Mouse (Mus musculus) hindbrain, embryonic 16.5 days (tissue): ENCODE results near the gene Pitx3. TPM values are rescaled to one million over a fixed set of nuclear protein-coding genes. Genes with fewer than 3 reads are reported as not detected.

Source experiments
- ATAC-seq: fragments of 200-750 bp; cut with Nextera tagmentation; 2 replicates; pipeline ENCODE4 v1.8.0; 2017; ENCODE audit warnings: moderate TSS enrichment, moderate library complexity
- H3K27ac ChIP-seq: fragments of 300-500 bp; sonication (generic); 2 replicates; pipeline ENCODE4 v1.5.1; 2014; ENCODE audit warnings: low read depth, mild to moderate bottlenecking, control low read depth, low read length, moderate library complexity
- H3K27me3 ChIP-seq: fragments of 300-500 bp; sonication (generic); replicated peaks from 2 replicates; pipeline ENCODE4 v1.6.1; 2014; ENCODE audit warnings: low read length; ENCODE audit not compliant: control insufficient read depth, insufficient read depth
- H3K36me3 ChIP-seq: fragments of 300-500 bp; sonication (generic); 2 replicates; pipeline ENCODE4 v1.6.1; 2014; ENCODE audit warnings: mild to moderate bottlenecking, low read length, moderate library complexity, mixed read lengths; ENCODE audit not compliant: control insufficient read depth, insufficient read depth
- H3K4me1 ChIP-seq: fragments of 300-500 bp; sonication (generic); 2 replicates; pipeline ENCODE4 v1.6.1; 2014; ENCODE audit warnings: low read depth, low read length; ENCODE audit not compliant: control insufficient read depth, insufficient read depth
- H3K4me2 ChIP-seq: fragments of 300-500 bp; sonication (generic); 2 replicates; pipeline ENCODE4 v1.6.1; 2014; ENCODE audit warnings: mild to moderate bottlenecking, low read length, control low read depth, moderate library complexity
- H3K4me3 ChIP-seq: fragments of 300-500 bp; sonication (generic); 2 replicates; pipeline ENCODE4 v1.5.1; 2014; ENCODE audit warnings: mild to moderate bottlenecking, low read length, control low read depth, moderate library complexity
- H3K9ac ChIP-seq: fragments of 300-500 bp; sonication (generic); 2 replicates; pipeline ENCODE4 v1.6.1; 2014; ENCODE audit warnings: low read depth, mild to moderate bottlenecking, control low read depth, low read length, moderate library complexity
- H3K9me3 ChIP-seq: fragments of 300-500 bp; sonication (generic); 2 replicates; pipeline ENCODE4 v1.6.1; 2014; ENCODE audit warnings: mild to moderate bottlenecking, low read length, moderate library complexity; ENCODE audit not compliant: control insufficient read depth
- WGBS: fragments of 180-500 bp; shearing (Covaris S2); extraction: QIAGEN DNeasy Blood & Tissue Kit; methylation state at CpG from one replicate; pipeline ENCODE4 v1.1.7; 2014; 5-methylcytosine and 5-hydroxymethylcytosine counted together
- polyA plus RNA-seq: library from polyadenylated mRNA; unstranded; fragments of >200 nt; fragmentation: Nextera tagmentation; extraction: Ambion mirVana; gene quantifications from 2 replicates; pipeline ENCODE4 v1.2.1, GENCODE M21; 2015

Gene Pitx3
- polyA plus RNA-seq, 1 experiment from 2014 or later, result 0.20 TPM

- WGBS, result 88% methylated on average over 2 of the region's 2 CpGs
- no peaks in the 10 kb centered on the region for H3K4me1 ChIP-seq
- H3K36me3 ChIP-seq, result no peaks in the 10 kb centered on the region
- ATAC-seq, result no peak
- no peak overlapping the region for H3K4me2 ChIP-seq
- H3K9me3 ChIP-seq, result no peaks in the 10 kb centered on the region
- no peak overlapping the region for H3K27ac ChIP-seq
- no peak overlapping the region for H3K4me3 ChIP-seq
- no peaks in the 10 kb centered on the region for H3K27me3 ChIP-seq
- H3K9ac ChIP-seq, result no peak overlapping the region
These were observed 54.0 kb downstream of the Pitx3 start for GRCm38 (mm10) chr19:46094144-46094543.

- no peak overlapping the region for H3K4me2 ChIP-seq
- H3K9me3 ChIP-seq, result no peaks in the 10 kb centered on the region
- no peak for ATAC-seq
- no peak overlapping the region for H3K4me3 ChIP-seq
- H3K27ac ChIP-seq, result no peak overlapping the region
- H3K4me1 ChIP-seq, result no peaks in the 10 kb centered on the region
- H3K36me3 ChIP-seq, result no peaks in the 10 kb centered on the region
- H3K9ac ChIP-seq, result no peak overlapping the region
- WGBS, result 93% methylated on average over 4 of the region's 4 CpGs
- no peaks in the 10 kb centered on the region for H3K27me3 ChIP-seq
These were observed 56.5 kb downstream of the Pitx3 start for GRCm38 (mm10) chr19:46091641-46092040.

GRCm38 (mm10) chr19:46087871-46088270 lies 60.3 kb downstream of the Pitx3 start:
- no peaks in the 10 kb centered on the region for H3K9me3 ChIP-seq
- no peaks in the 10 kb centered on the region for H3K4me1 ChIP-seq
- H3K4me2 ChIP-seq, result no peak overlapping the region
- H3K4me3 ChIP-seq, result no peak overlapping the region
- ATAC-seq, result no peak
- no peak overlapping the region for H3K27ac ChIP-seq
- WGBS, result 73% methylated on average over 7 of the region's 7 CpGs
- peaks cover 23% of the 10 kb centered on the region for H3K36me3 ChIP-seq
- no peak overlapping the region for H3K9ac ChIP-seq
- no peaks in the 10 kb centered on the region for H3K27me3 ChIP-seq

- no peaks in the 10 kb centered on the region for H3K4me1 ChIP-seq
- no peaks in the 10 kb centered on the region for H3K27me3 ChIP-seq
- H3K9ac ChIP-seq, result no peak overlapping the region
- no peaks in the 10 kb centered on the region for H3K9me3 ChIP-seq
- no peak overlapping the region for H3K27ac ChIP-seq
- no peak for ATAC-seq
- WGBS, result 50% methylated on average over 3 of the region's 3 CpGs
- no peak overlapping the region for H3K4me2 ChIP-seq
- H3K4me3 ChIP-seq, result no peak overlapping the region
- H3K36me3 ChIP-seq, result peaks cover 36% of the 10 kb centered on the region
These were observed 61.8 kb downstream of the Pitx3 start for GRCm38 (mm10) chr19:46086337-46086736.

Other genes with a start within 250 kb of the Pitx3 start
- gene Armh3, start 149.8 kb downstream of the Pitx3 start, polyA plus RNA-seq, result 21.4 and 22.6 TPM in 2 replicates
- gene Hps6, start 144.8 kb downstream of the Pitx3 start, polyA plus RNA-seq, result 6.1 and 7.2 TPM in 2 replicates
- gene Pprc1, start 103.4 kb downstream of the Pitx3 start, polyA plus RNA-seq, result 15.4 and 22.5 TPM in 2 replicates
- 50.6 and 88.5 TPM in 2 replicates for gene Ldb1, start 103.1 kb downstream of the Pitx3 start, polyA plus RNA-seq
- gene Nolc1, start 72.5 kb downstream of the Pitx3 start, polyA plus RNA-seq, result 56.3 and 63.9 TPM in 2 replicates
- gene Elovl3, start 16.4 kb downstream of the Pitx3 start, polyA plus RNA-seq, result not detected in 2 replicates
- gene Gbf1, start 4.2 kb upstream of the Pitx3 start, polyA plus RNA-seq, result 60.3 and 71.0 TPM in 2 replicates
- gene Nfkb2, start 156.0 kb upstream of the Pitx3 start, polyA plus RNA-seq, result 2.4 and 3.3 TPM in 2 replicates
- 99.1 and 112 TPM in 2 replicates for gene Psd, start 178.8 kb upstream of the Pitx3 start, polyA plus RNA-seq
- gene Fbxl15, start 179.9 kb upstream of the Pitx3 start, polyA plus RNA-seq, result 49.4 and 55.6 TPM in 2 replicates
- 343 and 362 TPM in 2 replicates for gene Cuedc2, start 190.4 kb upstream of the Pitx3 start, polyA plus RNA-seq
- gene Mfsd13a, start 192.8 kb upstream of the Pitx3 start, polyA plus RNA-seq, result 13.0 and 13.4 TPM in 2 replicates
- 2.4 TPM in 2 replicates for gene 2310034G01Rik, start 202.0 kb upstream of the Pitx3 start, polyA plus RNA-seq
- 351 and 369 TPM in 2 replicates for gene Actr1a, start 247.4 kb upstream of the Pitx3 start, polyA plus RNA-seq
- 19.8 and 24.2 TPM in 2 replicates for gene Sufu, start 248.6 kb upstream of the Pitx3 start, polyA plus RNA-seq